Mouse (Mus musculus) kidney, embryonic 14.5 days (tissue): ENCODE results near the gene 2300002M23Rik. TPM values are rescaled to one million over a fixed set of nuclear protein-coding genes. Genes with fewer than 3 reads are reported as not detected.

Experiments used
- ATAC-seq: fragments of 200-750 bp; cut with Nextera tagmentation; 2 replicates; pipeline ENCODE4 v1.8.0; 2017; ENCODE audit warnings: moderate number of reproducible peaks, mild to moderate bottlenecking, moderate TSS enrichment, moderate library complexity; ENCODE audit not compliant: low FRiP score, low TSS enrichment
- H3K27ac ChIP-seq: fragments of 300-500 bp; sonication (generic); 2 replicates; pipeline ENCODE4 v1.5.1; 2014; ENCODE audit warnings: low read depth, mild to moderate bottlenecking, low read length, moderate library complexity, mixed read lengths
- H3K27me3 ChIP-seq: fragments of 300-500 bp; sonication (generic); 2 replicates; pipeline ENCODE4 v1.6.1; 2014; ENCODE audit warnings: mild to moderate bottlenecking, low read length; ENCODE audit not compliant: control insufficient read depth, insufficient read depth
- H3K36me3 ChIP-seq: fragments of 300-500 bp; sonication (generic); 2 replicates; pipeline ENCODE4 v1.6.1; 2014; ENCODE audit warnings: low read length, mixed read lengths; ENCODE audit not compliant: control insufficient read depth, insufficient read depth
- H3K4me1 ChIP-seq: fragments of 300-500 bp; sonication (generic); 2 replicates; pipeline ENCODE4 v1.6.1; 2014; ENCODE audit warnings: low read length, mixed read lengths; ENCODE audit not compliant: control insufficient read depth, insufficient read depth
- H3K4me2 ChIP-seq: fragments of 300-500 bp; sonication (generic); replicated peaks from 2 replicates; pipeline ENCODE4 v1.6.1; 2014; ENCODE audit warnings: low read depth, mild to moderate bottlenecking, low read length
- H3K4me3 ChIP-seq: fragments of 300-500 bp; sonication (generic); 2 replicates; pipeline ENCODE4 v1.5.1; 2014; ENCODE audit warnings: mild to moderate bottlenecking, low read length
- H3K9ac ChIP-seq: fragments of 300-500 bp; sonication (generic); 2 replicates; pipeline ENCODE4 v1.6.1; 2014; ENCODE audit warnings: low read depth, mild to moderate bottlenecking, low read length, moderate library complexity
- H3K9me3 ChIP-seq: fragments of 300-500 bp; sonication (generic); 2 replicates; pipeline ENCODE4 v1.6.1; 2016; ENCODE audit warnings: low read length; ENCODE audit not compliant: control insufficient read depth
- WGBS: fragments of 180-500 bp; shearing (Covaris S2); extraction: QIAGEN DNeasy Blood & Tissue Kit; methylation state at CpG from one replicate; pipeline ENCODE4 v1.1.7; 2014; 5-methylcytosine and 5-hydroxymethylcytosine counted together
- polyA plus RNA-seq: library from polyadenylated mRNA; unstranded; fragments of >200 nt; fragmentation: Nextera tagmentation; extraction: Ambion mirVana; gene quantifications from 2 replicates; pipeline ENCODE4 v1.2.1, GENCODE M21; 2014

2300002M23Rik gene
- not detected in 2 replicates for polyA plus RNA-seq

DNA sequence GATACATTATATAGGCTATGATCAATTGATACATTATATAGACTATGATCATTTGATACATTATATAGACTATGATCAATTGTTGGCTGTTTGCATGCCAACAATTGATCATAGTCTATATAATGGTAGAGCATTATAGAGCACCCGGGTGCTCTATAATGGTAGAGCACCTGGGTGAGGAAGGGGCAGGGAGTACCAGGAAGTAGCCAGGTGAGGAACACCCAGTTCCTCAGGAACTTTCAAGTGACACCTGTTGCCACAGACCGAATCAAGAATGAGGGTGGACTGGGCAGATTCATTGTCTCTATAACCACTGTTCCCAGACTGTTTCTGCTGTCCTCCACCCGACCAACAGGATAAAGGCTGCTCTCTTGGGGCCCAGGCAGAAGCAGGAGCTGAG lies at the start of gene 2300002M23Rik:
2300002M23Rik (plus strand) TSS at position 301 of the 400 bp plus-strand sequence.
- Histone ChIP-seq H3K9me3 (no peaks in the 10 kb centered on the region), H3K9ac (no peak within 1 kb of the TSS), H3K4me2 (no peak within 1 kb of the TSS), H3K4me1 (peaks cover 3% of the 10 kb centered on the region; the same call in 1 of the 2 replicates), H3K4me3 (no peak within 1 kb of the TSS), H3K36me3 (no peaks in the 10 kb centered on the region), H3K27me3 (peaks cover 18% of the 10 kb centered on the region), H3K27ac (no peak within 1 kb of the TSS)
- no peak for ATAC-seq
- WGBS = 63% methylated on average over 3 of the region's 3 CpGs

DNA sequence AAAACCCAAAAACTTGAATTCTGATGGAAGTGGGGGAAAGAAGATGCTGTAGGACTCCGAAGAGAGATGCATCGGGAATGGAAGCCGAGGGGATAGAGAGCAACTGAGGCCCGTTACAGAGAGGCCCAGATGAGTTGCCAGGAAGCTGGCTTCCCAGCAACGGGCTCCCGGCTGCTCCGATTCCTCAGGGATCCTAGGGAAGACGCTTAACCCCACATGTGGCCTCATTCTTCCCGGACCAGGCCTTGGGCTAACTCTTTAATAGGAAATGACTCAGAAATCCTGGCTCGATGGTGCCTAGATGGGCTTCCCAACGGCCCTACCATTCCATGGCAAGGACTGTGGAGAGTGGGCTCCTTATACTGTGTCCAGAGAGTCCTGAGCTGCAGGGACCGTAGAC lies 49.7 kb upstream of the 2300002M23Rik start:
- peak overlapping the region; percentile 59; the same call in 1 of the 2 replicates for H3K27ac ChIP-seq
- ATAC-seq = no peak
- H3K4me3 ChIP-seq = peak overlapping the region; percentile 64
- H3K36me3 ChIP-seq = peaks cover 19% of the 10 kb centered on the region
- H3K9ac ChIP-seq = peak overlapping the region; percentile 61
- 6% methylated on average over 12 of the region's 12 CpGs for WGBS
- H3K4me2 ChIP-seq = peak overlapping the region; percentile 90
- no peaks in the 10 kb centered on the region for H3K27me3 ChIP-seq
- H3K4me1 ChIP-seq = peaks cover 14% of the 10 kb centered on the region
- H3K9me3 ChIP-seq = no peaks in the 10 kb centered on the region

DNA sequence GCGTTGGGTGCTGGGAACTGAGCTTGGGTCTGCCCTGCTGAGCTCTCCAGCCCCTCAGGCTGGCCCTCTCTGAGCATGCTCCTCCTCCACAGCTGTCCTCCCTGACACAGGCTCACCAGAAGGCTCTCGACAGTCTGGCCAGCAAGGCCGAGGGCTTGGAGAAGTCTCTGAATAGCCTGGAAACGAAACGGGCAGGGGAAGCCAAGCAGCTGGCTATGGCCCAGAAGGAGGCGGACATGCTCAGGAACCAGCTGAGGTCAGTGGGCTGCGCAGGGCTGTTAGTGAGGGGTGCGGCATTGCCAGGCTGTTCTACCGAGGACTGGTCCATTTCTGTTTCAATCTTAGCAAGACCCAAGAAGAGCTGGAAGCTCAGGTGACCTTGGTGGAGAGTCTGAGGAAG lies 42.9 kb upstream of the 2300002M23Rik start:
- Histone ChIP-seq H3K9me3 (no peaks in the 10 kb centered on the region), H3K27me3 (no peaks in the 10 kb centered on the region), H3K27ac (no peak overlapping the region), H3K9ac (no peak overlapping the region), H3K4me2 (no peak overlapping the region), H3K36me3 (peaks cover 59% of the 10 kb centered on the region), H3K4me1 (no peaks in the 10 kb centered on the region), H3K4me3 (no peak overlapping the region)
- 92% methylated on average over 9 of the region's 9 CpGs for WGBS
- ATAC-seq = no peak

DNA sequence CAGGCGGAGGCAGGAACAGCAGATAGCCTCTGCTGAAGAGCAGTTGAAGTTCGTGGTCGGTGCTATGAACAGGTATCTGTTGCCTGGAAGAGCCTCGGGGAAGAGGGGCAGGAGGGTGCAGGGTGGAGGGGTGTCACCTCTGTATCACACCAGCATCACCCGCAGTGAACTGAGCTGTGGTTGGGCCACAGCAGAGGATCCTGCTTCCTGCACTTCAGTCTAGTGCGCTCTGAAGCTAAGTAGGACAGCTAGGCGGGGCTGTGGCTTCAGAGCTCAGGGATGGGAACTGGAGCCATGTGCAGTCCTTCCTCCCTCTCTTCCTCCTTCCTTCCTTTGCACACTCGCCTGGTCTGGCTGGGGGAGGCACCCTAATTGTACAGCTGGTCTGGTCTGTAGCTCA lies 40.6 kb upstream of the 2300002M23Rik start:
- no peak overlapping the region for H3K4me2 ChIP-seq
- 85% methylated on average over 8 of the region's 8 CpGs for WGBS
- H3K4me1 ChIP-seq = no peaks in the 10 kb centered on the region
- no peak overlapping the region for H3K4me3 ChIP-seq
- peaks cover 65% of the 10 kb centered on the region for H3K36me3 ChIP-seq
- ATAC-seq = no peak
- no peak overlapping the region for H3K27ac ChIP-seq
- H3K9ac ChIP-seq = no peak overlapping the region
- H3K9me3 ChIP-seq = no peaks in the 10 kb centered on the region
- H3K27me3 ChIP-seq = no peaks in the 10 kb centered on the region

DNA sequence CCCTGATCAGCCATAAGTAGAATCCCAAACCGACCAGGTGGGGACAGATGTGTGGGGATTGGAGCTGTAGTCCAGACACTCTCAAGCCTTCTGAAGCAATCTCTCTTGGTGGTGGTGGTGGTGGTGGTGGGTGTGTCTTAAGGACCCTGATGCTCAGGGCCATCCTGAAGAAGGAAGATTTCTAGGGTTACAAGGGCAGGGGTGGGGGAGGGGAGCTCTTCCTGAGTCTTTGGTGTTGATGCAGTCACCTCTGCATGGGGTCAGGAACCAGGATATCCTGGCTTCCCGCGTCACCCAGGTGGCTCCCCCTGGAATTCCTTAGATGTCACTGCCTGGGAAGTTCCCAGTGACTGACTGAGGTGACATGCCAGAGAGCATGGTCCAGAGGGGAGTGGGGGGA lies 34.9 kb upstream of the 2300002M23Rik start:
- Histone ChIP-seq H3K27me3 (no peaks in the 10 kb centered on the region), H3K4me3 (no peak overlapping the region), H3K4me1 (0 out of 2 replicates have a peak, but pooled peaks cover 2% of the 10 kb centered on the region), H3K4me2 (no peak overlapping the region), H3K36me3 (peaks cover 31% of the 10 kb centered on the region; the same call in 1 of the 2 replicates), H3K9me3 (no peaks in the 10 kb centered on the region), H3K9ac (no peak overlapping the region), H3K27ac (no peak overlapping the region)
- 7% methylated on average over 3 of the region's 3 CpGs for WGBS
- ATAC-seq = no peak

DNA sequence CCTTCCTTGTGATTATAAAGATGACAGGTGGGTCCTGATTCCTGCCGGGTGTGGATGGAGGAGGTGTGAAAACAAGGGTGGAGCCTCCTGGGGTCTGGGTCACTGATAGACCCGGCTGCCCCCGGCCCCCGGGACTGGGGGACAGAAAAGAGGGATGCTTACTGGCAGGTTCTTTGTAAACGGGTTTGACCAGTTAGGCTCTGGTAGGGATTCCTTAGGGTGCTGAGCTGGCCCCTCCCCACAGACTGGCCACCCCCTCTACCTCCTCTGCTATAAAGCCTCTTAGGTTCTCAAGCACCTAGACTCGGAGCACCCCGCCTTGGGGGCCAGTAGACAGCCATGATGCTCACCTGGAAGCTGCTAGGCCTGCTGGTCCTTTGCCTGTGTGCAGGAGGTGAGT lies 34.3 kb upstream of the 2300002M23Rik start, which contains the start of gene Psors1c2:
Psors1c2 (plus strand) TSS at position 301 of the 400 bp plus-strand sequence.
- no peak within 1 kb of the TSS for H3K4me2 ChIP-seq
- peaks cover 28% of the 10 kb centered on the region; the same call in 1 of the 2 replicates for H3K36me3 ChIP-seq
- H3K27ac ChIP-seq = no peak within 1 kb of the TSS
- H3K4me3 ChIP-seq = no peak within 1 kb of the TSS
- H3K27me3 ChIP-seq = no peaks in the 10 kb centered on the region
- WGBS = 28% methylated on average over 7 of the region's 7 CpGs
- H3K4me1 ChIP-seq = 0 out of 2 replicates have a peak, but pooled peaks cover 2% of the 10 kb centered on the region
- no peaks in the 10 kb centered on the region for H3K9me3 ChIP-seq
- ATAC-seq = no peak
- no peak within 1 kb of the TSS; the same call in 1 of the 2 replicates for H3K9ac ChIP-seq

DNA sequence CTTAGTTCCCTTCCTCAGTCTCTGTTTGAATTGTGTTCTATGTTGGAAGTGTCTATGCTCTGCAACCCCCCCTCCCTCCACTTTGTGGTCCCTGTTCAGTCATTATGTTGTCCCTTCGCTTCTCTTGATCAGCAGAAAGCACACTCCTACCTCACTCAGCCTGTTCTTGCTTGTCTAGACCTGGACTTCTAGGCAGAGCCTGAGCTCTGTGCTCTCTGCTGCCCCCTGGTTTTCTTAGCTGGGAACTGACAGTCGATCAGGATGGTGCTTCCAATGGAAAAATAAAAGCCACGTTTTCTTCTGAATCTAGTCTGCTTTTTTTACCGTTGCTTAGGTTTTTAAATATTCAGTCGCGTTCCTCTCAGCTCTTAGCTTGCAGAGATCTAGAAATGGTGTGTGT lies 32.9 kb upstream of the 2300002M23Rik start:
- peak; percentile 56; the same call in 1 of the 2 replicates for ATAC-seq
- H3K4me3 ChIP-seq = no peak overlapping the region
- H3K4me1 ChIP-seq = 0 out of 2 replicates have a peak, but pooled peaks cover 2% of the 10 kb centered on the region
- H3K27ac ChIP-seq = no peak overlapping the region
- no peaks in the 10 kb centered on the region for H3K27me3 ChIP-seq
- peaks cover 14% of the 10 kb centered on the region; the same call in 1 of the 2 replicates for H3K36me3 ChIP-seq
- no peaks in the 10 kb centered on the region for H3K9me3 ChIP-seq
- WGBS = 17% methylated on average over 6 of the region's 6 CpGs
- H3K4me2 ChIP-seq = no peak overlapping the region
- no peak overlapping the region for H3K9ac ChIP-seq

DNA sequence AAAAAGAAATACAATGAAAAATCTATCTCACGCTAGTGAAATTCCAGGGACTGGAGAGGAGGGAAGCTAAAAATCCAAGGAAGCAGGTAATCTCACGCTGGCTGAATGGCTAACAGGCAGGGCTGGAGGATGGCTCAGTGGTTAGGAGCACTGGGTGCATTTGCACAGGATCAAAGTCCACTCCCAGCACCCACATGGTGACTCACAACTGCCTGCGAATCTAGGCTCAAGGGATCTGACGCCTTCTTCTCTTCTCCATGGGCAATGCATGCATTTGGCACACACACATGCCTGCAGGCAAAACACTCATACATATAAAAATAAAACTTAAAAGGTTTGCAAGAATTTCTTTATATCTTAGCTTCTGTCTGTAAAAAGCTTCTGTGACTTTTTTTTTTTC lies 29.8 kb upstream of the 2300002M23Rik start:
- no peaks in the 10 kb centered on the region for H3K27me3 ChIP-seq
- 0 out of 2 replicates have a peak, but pooled peaks cover 2% of the 10 kb centered on the region for H3K4me1 ChIP-seq
- no peaks in the 10 kb centered on the region for H3K9me3 ChIP-seq
- H3K4me2 ChIP-seq = no peak overlapping the region
- H3K27ac ChIP-seq = no peak overlapping the region
- no peaks in the 10 kb centered on the region for H3K36me3 ChIP-seq
- no peak overlapping the region for H3K4me3 ChIP-seq
- no peak for ATAC-seq
- 80% methylated on average over 4 of the region's 4 CpGs for WGBS
- no peak overlapping the region for H3K9ac ChIP-seq

DNA sequence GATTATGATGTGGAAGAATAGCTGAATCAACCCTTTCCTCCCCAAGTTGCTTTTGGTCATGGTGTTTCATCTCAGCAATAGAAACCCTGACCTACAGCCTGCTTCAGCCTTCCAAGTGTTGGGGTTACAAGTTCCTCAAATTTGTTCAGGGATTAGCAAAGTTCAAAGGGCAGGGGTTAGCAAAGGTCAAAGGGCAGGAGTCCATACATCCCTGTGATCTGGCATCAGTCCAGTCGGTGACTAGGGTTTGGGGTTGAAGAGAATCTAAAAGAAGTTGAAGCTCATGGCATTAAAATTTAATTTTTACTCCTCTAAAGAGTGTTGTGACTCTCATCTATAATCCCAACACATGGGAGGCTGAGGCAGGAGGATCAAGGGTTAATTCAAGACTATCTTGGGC lies 28.8 kb upstream of the 2300002M23Rik start:
- no peaks in the 10 kb centered on the region for H3K27me3 ChIP-seq
- H3K4me2 ChIP-seq = no peak overlapping the region
- no peak overlapping the region for H3K9ac ChIP-seq
- H3K36me3 ChIP-seq = no peaks in the 10 kb centered on the region
- no peak for ATAC-seq
- no peaks in the 10 kb centered on the region for H3K4me1 ChIP-seq
- H3K9me3 ChIP-seq = no peaks in the 10 kb centered on the region
- no peak overlapping the region for H3K27ac ChIP-seq
- H3K4me3 ChIP-seq = no peak overlapping the region
- 85% methylated on average over 1 of the region's 1 CpGs for WGBS
